ENCODE assay signal across 9 mouse cellular contexts in the genomic region with DNA sequence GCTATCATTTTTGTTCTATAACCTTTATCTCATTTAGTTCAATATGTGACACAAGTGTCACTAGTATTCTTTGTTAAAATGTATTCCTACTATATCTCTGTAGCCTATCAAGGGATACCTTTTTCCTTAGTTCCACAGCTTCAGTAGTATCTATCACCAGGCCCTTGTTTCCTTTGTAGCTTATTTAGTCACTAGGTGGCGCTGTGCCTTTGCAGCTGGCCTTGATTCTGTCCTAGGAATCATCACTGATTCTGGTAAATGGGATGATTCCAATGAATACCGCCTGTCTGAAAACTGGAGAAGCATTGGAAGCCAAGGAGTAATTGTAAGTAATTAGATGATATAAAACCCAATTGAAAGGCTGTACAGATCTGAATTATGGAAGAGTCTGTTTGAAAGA.
DNase-seq lines count a peak whose midpoint lies in the region; ATAC-seq and TF ChIP-seq lines count a peak whose summit lies in the region.
"Had no signal": no experiment of that assay in that cellular context is flagged by ENCODE, and none has a peak within 500 bp of the region (broad histone marks: within the 10 kb centered on the region; RNA-seq: fewer than 3 reads in every experiment).

No protein-coding gene starts in this region.

- peak; percentile 40 for DNase-seq in hindbrain, embryonic 11.5 days (ENCODE audit: low spot score)
- DNase-seq in neural tube, embryonic 10.5 days (ENCODE audit: extremely low spot score, low spot score): peak; percentile 13
- DNase-seq in embryo, embryonic 10 days (ENCODE audit: low spot score): peak; percentile 44
- DNase-seq in stomach, postnatal 0 days (ENCODE audit: low spot score): no peak
- no peak for DNase-seq in urinary bladder, postnatal 10 days (ENCODE audit: low spot score)

- no peak overlapping the region for H3K27ac ChIP-seq in hindbrain, embryonic 11.5 days (ENCODE audit: low read depth, low read length)
- no peak overlapping the region for H3K27ac ChIP-seq in hindbrain, embryonic 13.5 days
- no peak overlapping the region for H3K27ac ChIP-seq in neural tube, embryonic 15.5 days (replicated peaks)
- no peak overlapping the region for H3K27ac ChIP-seq in stomach, postnatal 0 days (replicated peaks)
- H3K27ac ChIP-seq in forebrain, embryonic 13.5 days: no peak overlapping the region

- no peaks in the 10 kb centered on the region for H3K9me3 ChIP-seq in hindbrain, embryonic 11.5 days (ENCODE audit: control insufficient read depth, low read length)
- no peaks in the 10 kb centered on the region for H3K9me3 ChIP-seq in hindbrain, embryonic 13.5 days
- H3K9me3 ChIP-seq in neural tube, embryonic 15.5 days (replicated peaks): no peaks in the 10 kb centered on the region
- H3K9me3 ChIP-seq in stomach, postnatal 0 days (ENCODE audit: control insufficient read depth, low read length): no peaks in the 10 kb centered on the region
- no peaks in the 10 kb centered on the region for H3K9me3 ChIP-seq in forebrain, embryonic 13.5 days (replicated peaks)

- 22% methylated on average over 2 of the region's 2 CpGs for WGBS in hindbrain, embryonic 11.5 days
- 24% methylated on average over 2 of the region's 2 CpGs for WGBS in hindbrain, embryonic 13.5 days
- WGBS in neural tube, embryonic 15.5 days: 15% methylated on average over 2 of the region's 2 CpGs
- WGBS in stomach, postnatal 0 days: 11% methylated on average over 2 of the region's 2 CpGs
- WGBS in forebrain, embryonic 13.5 days: 23% methylated on average over 2 of the region's 2 CpGs

- no peak overlapping the region for H3K4me2 ChIP-seq in hindbrain, embryonic 11.5 days (replicated peaks; ENCODE audit: low read depth, low read length)
- H3K4me2 ChIP-seq in hindbrain, embryonic 13.5 days: no peak overlapping the region
- H3K4me2 ChIP-seq in neural tube, embryonic 15.5 days: no peak overlapping the region
- H3K4me2 ChIP-seq in stomach, postnatal 0 days (replicated peaks; ENCODE audit: low read depth): no peak overlapping the region
- H3K4me2 ChIP-seq in forebrain, embryonic 13.5 days: no peak overlapping the region

- ATAC-seq in hindbrain, embryonic 11.5 days (ENCODE audit: low FRiP score): no peak
- no peak for ATAC-seq in hindbrain, embryonic 13.5 days (ENCODE audit: low FRiP score)
- ATAC-seq in neural tube, embryonic 15.5 days (ENCODE audit: low FRiP score): no peak
- ATAC-seq in stomach, postnatal 0 days (ENCODE audit: low FRiP score, low TSS enrichment): no peak
- no peak for ATAC-seq in forebrain, embryonic 13.5 days

- H3K4me3 ChIP-seq in hindbrain, embryonic 11.5 days (ENCODE audit: low read depth, low read length): no peak overlapping the region
- H3K4me3 ChIP-seq in hindbrain, embryonic 13.5 days: no peak overlapping the region
- H3K4me3 ChIP-seq in neural tube, embryonic 15.5 days (replicated peaks): no peak overlapping the region
- no peak overlapping the region for H3K4me3 ChIP-seq in stomach, postnatal 0 days (ENCODE audit: low read depth, low read length)
- no peak overlapping the region for H3K4me3 ChIP-seq in forebrain, embryonic 13.5 days
- H3K4me3 ChIP-seq: myocyte had no signal

- peak; percentile 65 for TF ChIP-seq CTCF in stomach, postnatal 0 days (IDR thresholded peaks at IDR 0.05; ENCODE audit: low read depth)

- H3K9ac ChIP-seq in hindbrain, embryonic 11.5 days (ENCODE audit: low read depth, low read length): no peak overlapping the region
- H3K9ac ChIP-seq in hindbrain, embryonic 13.5 days: no peak overlapping the region
- H3K9ac ChIP-seq in neural tube, embryonic 15.5 days (replicated peaks): no peak overlapping the region
- no peak overlapping the region for H3K9ac ChIP-seq in stomach, postnatal 0 days (ENCODE audit: low read length)
- H3K9ac ChIP-seq in forebrain, embryonic 13.5 days: no peak overlapping the region

- no peaks in the 10 kb centered on the region for H3K27me3 ChIP-seq in hindbrain, embryonic 11.5 days (ENCODE audit: control insufficient read depth, insufficient read depth, low read length)
- no peaks in the 10 kb centered on the region for H3K27me3 ChIP-seq in hindbrain, embryonic 13.5 days
- H3K27me3 ChIP-seq in neural tube, embryonic 15.5 days (replicated peaks): no peaks in the 10 kb centered on the region
- no peaks in the 10 kb centered on the region for H3K27me3 ChIP-seq in stomach, postnatal 0 days (ENCODE audit: control insufficient read depth, insufficient read depth, low read length)
- H3K27me3 ChIP-seq in forebrain, embryonic 13.5 days: no peaks in the 10 kb centered on the region

- TF ChIP-seq EP300 in stomach, postnatal 0 days (optimal IDR thresholded peaks at IDR 0.05): no peak

- no peaks in the 10 kb centered on the region for H3K36me3 ChIP-seq in hindbrain, embryonic 11.5 days (ENCODE audit: control insufficient read depth, insufficient read depth, low read length)
- no peaks in the 10 kb centered on the region for H3K36me3 ChIP-seq in hindbrain, embryonic 13.5 days
- H3K36me3 ChIP-seq in neural tube, embryonic 15.5 days: no peaks in the 10 kb centered on the region
- no peaks in the 10 kb centered on the region for H3K36me3 ChIP-seq in stomach, postnatal 0 days (ENCODE audit: control insufficient read depth, insufficient read depth, low read length)
- no peaks in the 10 kb centered on the region for H3K36me3 ChIP-seq in forebrain, embryonic 13.5 days (ENCODE audit: poor library complexity, severe bottlenecking)

- no peaks in the 10 kb centered on the region for H3K4me1 ChIP-seq in hindbrain, embryonic 11.5 days (replicated peaks; ENCODE audit: control insufficient read depth, insufficient read depth, low read length)
- H3K4me1 ChIP-seq in hindbrain, embryonic 13.5 days (replicated peaks): no peaks in the 10 kb centered on the region
- H3K4me1 ChIP-seq in neural tube, embryonic 15.5 days: no peaks in the 10 kb centered on the region
- no peaks in the 10 kb centered on the region for H3K4me1 ChIP-seq in stomach, postnatal 0 days (replicated peaks; ENCODE audit: control insufficient read depth, insufficient read depth)
- H3K4me1 ChIP-seq in forebrain, embryonic 13.5 days: no peaks in the 10 kb centered on the region

Comparison
In these comparisons a context has a peak if more than half of its experiments do, and no peak if none do; other contexts are left out.
1. DNase-seq: peak in hindbrain, embryonic 11.5 days (single experiment), neural tube, embryonic 10.5 days (single experiment) and embryo, embryonic 10 days (single experiment); none in stomach, postnatal 0 days (single experiment) and urinary bladder, postnatal 10 days (single experiment).